Mouse (Mus musculus): ENCODE measurements around the gene Akap2.

Gene Akap2

DNA sequence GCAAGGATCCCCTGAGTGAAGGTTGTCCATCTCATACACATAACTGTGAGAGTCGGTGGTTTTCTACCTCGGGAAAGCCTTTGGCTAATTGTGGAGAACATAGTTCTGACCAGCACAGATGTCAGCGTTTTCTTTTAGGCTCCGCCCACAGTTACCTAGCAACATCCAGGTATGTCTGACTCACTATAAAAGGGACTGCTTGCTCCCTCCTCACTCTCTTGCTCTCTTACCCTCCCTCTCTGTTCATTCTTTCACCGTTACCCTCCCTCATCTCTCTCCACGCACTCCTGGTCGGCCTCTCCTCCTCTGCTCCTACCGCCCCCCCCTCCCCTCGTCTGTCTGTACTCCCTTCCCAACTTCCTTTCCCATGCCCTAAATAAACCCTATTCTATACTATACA is 187.2 kb downstream of the Akap2 start:
- in situ Hi-C loops (cut with MboI, MseI), result loop anchor here (10.0 to 25.0 kb wide), 2 partner anchors 150 to 1142 kb away; no protein-coding TSS in a partner anchor

DNA sequence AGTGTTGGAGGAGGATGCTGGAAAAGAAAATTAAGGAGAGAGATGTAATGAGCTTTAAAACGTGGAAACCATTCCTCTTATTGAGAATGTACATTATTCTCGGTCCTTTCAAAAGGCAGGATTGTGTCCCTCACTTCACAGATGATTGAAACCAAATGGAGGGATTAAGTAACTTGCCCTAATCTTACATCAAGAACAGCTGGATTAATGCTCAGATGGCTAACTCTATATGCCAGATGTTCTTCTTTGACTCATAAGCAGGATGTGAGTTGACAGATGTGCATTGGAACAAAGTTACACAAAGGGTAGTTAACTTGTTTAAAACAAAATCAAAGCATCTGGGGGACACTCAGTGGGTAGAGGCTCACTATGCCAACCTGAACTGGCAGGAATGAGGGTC is 189.3 kb downstream of the Akap2 start:
- in situ Hi-C loops (cut with MboI, MseI), result loop anchor here (10.0 to 25.0 kb wide), 2 partner anchors 148 to 1144 kb away; no protein-coding TSS in a partner anchor

DNA sequence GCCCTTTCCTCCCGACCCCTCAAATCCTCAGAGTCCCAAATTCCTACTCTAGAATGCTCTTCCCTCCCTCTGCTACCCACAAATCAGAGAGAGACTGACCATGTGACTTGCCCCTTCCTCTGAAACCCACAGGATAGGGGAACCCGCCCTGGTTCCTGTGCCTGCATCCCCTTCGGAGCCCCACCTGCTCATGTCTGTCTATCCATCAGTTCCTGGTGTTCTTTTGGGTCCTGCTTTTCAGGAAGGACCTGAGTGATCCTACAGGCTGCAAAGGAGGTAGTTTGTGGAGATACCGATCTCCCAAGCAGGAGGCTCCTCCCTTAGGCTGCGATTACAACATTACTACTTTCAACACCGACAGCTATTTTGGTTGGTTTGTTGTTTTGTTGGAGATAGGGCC is 191.4 kb downstream of the Akap2 start:
- in situ Hi-C loops (cut with MboI, MseI), result loop anchor here (10.0 to 25.0 kb wide), 2 partner anchors 146 to 1147 kb away; no protein-coding TSS in a partner anchor

DNA sequence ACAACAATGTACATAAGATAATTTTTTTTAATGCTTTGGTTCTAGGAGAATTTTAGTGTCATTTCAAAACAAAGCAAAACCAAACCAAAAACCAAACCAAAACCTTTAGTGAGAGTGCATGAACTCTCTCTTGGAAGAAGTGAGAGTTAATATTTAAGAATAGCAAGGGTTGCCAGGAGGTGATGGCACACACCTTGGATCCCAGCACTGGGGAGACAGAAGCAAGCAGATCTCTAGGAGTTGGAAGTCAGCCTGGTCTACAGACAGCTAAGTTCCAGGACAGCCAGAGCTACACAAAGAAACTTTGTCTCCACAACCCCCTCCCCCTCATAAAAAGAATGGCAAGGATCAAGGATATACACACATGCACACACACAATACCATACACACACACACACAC is 195.6 kb downstream of the Akap2 start:
- in situ Hi-C loops (cut with MboI, MseI), result loop anchor here (25.0 kb wide), 1 partner anchor 1151 kb away; no protein-coding TSS in a partner anchor

DNA sequence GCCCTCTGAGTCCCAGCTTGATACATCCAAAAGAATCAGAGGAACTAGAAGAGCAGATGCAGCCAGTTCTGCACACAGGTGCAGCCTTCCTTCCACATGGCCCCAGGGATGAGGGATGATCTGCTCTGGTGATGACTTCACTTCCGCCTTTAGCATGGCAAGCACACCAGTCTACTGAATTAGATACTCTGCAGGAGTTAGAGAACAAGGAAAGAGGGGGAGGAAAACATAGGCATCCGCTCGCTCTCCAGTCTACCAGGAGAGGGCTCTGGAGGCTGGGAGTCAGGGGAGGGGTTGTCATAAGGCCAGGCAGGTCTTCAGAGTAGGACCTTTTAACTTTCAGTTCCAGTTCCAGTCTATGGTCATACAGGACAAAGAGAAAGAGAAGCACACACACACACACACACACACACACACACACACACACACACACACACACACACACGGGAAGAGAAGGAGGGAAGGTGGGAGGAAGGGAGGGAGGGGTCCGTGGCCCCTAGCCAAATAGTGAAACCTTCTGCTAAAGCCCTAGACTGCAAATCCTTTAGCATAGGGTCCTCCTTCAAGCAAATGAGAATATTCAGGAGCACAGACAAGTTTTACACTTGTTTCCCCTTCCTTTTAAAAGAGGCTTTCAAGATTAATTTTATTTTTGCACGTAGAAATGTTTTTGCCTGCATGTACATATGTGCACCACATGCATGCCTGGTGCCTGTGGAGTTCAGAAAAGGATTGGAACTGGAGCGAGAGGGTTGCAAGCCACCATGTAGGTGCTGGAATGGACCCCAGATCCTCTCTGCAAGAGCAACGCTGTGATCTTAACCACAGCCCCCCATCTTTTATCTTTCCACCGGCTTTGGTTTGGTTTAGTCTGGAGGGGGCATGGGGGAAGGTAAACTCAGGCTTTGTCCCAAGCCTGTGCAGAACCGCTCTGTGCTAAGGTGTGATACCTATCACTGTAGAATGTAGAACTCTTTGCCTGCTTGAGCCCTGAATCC is 197.0 kb downstream of the Akap2 start:
- in situ Hi-C loops (cut with MboI, MseI), result loop anchor here (25.0 kb wide), 1 partner anchor 1152 kb away; no protein-coding TSS in a partner anchor

DNA sequence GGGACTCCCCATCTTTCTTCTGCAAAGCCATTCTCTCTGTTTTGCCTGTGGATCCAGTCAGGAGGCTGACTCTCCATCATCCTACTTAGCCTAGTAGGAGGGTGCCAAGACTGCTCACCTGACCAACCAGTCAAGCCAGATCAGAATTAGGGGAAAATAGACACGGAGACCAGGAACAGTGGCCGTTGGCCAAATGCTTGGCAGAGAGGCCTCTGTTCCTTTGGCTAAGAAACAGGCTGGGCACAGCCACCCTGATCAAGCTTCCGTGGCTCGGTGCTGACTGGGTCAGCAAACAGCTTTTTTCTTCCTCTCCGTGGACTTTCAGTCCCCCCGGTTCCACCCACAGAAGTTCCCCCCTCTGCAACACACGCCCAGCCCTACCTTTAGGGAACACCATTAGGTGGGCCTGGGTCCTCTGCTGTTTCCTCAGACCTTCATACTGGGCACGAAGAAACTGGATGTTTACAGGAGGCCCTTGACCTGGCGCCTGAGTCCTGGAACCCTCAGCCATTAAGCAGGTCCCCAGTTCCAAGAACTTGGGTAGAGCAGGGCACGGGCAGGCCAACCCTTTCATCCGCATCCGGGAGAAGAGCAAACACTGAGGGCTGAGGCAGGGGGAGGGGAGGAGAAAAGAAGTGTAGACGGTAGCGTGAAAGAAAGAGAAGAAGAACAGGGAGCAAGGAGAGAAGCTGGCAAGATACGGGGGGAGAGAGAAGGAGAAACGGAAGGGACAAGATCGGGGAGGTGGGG is 197.9 kb downstream of the Akap2 start:
- in situ Hi-C loops (cut with MboI, MseI), result loop anchor here (25.0 kb wide), 1 partner anchor 1153 kb away; no protein-coding TSS in a partner anchor

DNA sequence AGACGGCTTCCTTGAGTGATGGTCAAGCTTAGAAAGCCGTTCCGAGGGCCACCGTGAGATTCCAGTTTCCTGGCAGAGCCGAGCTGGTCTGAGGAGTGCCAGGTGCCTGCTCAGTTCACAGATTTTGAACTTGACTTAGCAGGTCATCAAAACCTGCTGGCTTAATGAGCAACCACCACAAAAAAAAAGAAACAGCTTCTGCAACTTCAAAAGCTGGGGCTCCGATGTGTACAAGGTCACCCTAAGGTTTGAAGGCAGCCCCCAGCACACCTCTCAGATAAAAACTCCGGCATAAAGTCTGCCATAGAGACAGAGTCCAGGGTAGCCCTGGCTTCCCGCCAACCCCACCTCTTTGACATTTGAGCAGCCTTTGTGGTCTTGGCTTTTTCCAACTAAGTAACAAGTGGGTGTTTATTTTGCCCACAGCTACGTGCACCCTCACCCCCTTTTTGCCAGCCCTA is 198.8 kb downstream of the Akap2 start, which contains the start of gene D630039A03Rik:
Gene D630039A03Rik (minus strand): TSS at position 97 of the 461 bp plus-strand sequence.
- in situ Hi-C loops (cut with MboI, MseI), result loop anchor here (25.0 kb wide), 1 partner anchor 1154 kb away; no protein-coding TSS in a partner anchor

DNA sequence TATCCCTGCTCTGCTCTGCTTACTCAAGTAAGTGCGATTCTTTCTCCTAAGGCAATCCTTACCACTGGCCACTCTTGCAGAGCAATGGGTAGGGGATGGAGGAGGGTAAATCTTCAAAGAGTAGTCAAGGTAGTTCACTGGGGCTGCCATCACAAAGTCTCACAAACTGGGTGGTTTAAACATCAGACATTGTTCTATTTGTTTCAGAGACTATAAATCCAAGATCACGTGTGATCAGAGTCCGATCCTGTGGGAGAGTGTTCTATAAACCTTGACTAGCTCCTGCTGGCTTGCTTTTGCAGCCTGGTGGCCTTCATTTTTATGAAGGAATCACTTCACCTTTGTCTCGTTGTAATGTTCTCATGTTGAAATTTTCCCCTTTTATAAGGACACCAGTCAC is 199.3 kb downstream of the Akap2 start:
- in situ Hi-C loops (cut with MboI, MseI), result loop anchor here (25.0 kb wide), 1 partner anchor 1154 kb away; no protein-coding TSS in a partner anchor

DNA sequence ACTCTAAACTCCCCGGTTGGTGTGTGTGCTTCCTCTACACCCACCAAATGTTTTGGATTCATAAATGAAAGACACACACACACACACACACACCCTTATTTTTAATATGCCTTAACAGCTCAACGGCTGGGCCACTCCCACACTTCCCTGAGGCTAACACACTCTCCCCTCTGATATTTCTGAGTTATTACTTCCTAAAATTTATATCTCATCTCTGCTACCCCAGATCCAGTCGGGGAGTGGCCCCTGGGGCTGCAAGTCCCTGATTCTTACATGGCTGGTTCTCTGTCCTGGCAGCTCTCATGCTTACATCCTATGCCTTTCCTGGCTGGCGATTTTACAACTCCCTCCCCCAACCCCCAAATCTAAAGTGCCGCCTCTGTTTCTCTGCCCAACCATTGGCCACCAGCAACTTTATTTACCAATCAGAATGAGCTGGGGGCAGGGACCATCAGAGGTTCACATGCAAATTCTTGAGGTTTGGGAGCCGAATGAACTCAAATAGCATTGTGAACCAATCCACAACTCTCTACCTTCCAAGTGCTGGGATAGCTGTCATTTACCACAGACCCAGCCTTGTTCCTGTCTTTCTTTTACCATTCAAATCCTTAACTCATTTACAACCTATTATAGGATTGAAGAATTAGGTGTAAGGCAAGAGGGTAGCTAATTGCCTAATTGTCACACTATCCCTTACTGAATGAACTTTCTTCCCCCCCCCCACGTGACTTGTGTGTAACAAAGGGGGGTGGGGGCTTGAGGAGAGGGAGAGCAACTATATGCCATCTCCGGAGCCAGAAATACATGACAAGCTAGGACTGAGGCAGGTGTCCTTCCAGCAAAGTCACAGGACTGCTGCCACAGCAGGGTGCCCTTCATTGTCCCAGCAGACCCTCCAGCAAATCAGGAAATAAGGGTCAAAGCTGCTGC is 202.3 kb downstream of the Akap2 start:
- in situ Hi-C loops (cut with MboI, MseI), result loop anchor here (25.0 kb wide), 1 partner anchor 1157 kb away; no protein-coding TSS in a partner anchor

DNA sequence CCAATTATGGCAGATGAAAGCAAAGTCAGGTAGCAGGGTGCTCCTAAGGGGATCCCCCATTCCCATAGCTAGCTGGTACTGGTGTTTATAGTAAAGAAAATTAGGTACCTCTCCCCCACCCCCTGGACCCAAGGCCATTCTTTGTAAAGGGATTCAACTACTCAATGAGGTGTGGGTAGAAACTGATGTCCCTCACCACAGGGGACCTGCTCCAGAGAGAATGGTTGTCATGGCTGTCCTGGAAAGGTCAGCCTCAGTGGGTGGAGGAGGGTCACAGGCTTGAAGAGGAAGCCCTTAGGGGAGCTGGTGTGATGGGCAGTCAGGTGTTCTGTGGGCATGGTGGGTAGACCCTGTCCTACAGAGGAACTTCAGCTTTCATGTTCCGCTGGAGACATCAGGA is 203.1 kb downstream of the Akap2 start:
- in situ Hi-C loops (cut with MboI, MseI), result loop anchor here (25.0 kb wide), 1 partner anchor 1158 kb away; no protein-coding TSS in a partner anchor

DNA sequence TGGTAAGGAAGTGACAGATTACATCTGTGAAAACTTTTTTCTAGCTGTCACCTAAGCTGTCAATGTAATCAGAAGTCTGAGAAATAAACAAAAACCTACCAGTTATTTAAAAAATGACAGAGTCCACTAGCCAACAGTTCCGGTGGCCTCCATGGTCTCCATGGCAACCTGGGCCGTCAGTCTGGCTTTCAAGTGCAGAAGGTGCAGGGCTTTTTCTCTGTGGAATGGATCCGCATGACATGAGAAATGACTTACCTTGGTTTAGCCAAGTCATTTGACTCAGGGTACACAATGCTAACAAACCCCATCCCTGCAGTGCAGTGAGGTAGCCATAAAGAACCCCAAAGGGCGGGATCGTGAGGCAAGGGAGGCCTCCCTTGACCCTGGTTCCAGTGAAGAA is 204.7 kb downstream of the Akap2 start:
- in situ Hi-C loops (cut with MboI, MseI), result loop anchor here (25.0 kb wide), 1 partner anchor 1160 kb away; no protein-coding TSS in a partner anchor

DNA sequence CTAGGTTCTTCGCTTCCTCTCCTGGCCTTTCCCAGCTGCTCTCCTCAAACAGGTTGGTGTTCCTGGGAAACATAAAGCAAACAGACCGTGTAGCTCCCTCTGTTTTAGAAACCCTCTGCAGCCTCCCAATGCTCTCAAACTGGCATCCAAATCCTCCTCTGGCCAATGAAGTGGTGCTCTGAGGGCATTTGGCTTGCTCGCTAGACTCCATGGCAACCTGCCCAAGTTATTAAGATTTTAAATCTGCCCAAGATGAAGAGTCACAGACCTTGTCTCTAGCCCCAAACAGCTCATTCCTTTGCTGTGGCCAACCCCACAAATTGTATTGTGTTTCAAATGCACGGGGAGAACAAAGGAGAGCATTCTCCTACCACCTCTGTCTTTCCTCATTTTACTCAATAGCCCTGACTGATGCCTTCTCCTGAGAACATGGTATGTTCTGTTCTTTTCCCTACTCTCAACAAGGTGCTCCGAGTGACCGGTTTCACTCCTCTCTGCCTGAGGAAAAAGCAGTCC is 207.2 kb downstream of the Akap2 start:
- in situ Hi-C loops (cut with MboI, MseI), result loop anchor here (25.0 kb wide), 1 partner anchor 1162 kb away; no protein-coding TSS in a partner anchor

DNA sequence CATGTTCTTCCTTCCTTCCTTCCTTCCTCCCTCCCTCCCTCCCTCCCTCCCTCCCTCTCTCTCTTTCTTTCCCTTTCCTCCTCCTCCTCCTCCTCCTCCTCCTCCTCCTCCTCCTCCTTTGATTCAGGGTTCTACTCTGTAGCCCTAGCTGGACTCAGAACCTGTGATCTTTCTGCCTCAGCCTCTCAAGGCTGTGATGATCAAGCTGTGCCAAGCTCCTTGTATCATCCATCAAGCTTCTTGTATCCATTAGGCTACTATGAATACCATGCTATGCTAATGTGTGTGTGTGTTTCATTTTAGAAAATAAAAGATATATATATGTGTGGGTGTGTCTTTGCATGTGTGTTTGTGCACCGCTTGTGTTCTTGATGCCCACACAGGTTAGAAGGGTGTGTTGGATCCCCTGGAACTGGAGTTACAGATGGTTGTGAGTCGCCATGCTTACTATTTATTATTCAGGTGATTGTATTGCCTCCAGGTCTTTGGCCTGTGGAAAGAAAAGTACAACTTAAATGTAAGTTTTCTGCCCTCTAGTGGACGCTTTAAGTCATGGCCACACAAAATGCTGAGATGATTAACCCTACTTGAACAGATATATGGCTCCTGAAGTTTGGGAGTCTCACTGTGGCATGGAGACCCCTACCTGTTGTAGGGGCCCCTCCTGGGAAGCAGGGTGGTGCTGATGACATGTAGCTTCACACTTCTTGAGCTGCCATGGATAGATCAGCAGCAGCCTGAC is 210.2 kb downstream of the Akap2 start:
- in situ Hi-C loops (cut with MboI, MseI), result no loop called here

DNA sequence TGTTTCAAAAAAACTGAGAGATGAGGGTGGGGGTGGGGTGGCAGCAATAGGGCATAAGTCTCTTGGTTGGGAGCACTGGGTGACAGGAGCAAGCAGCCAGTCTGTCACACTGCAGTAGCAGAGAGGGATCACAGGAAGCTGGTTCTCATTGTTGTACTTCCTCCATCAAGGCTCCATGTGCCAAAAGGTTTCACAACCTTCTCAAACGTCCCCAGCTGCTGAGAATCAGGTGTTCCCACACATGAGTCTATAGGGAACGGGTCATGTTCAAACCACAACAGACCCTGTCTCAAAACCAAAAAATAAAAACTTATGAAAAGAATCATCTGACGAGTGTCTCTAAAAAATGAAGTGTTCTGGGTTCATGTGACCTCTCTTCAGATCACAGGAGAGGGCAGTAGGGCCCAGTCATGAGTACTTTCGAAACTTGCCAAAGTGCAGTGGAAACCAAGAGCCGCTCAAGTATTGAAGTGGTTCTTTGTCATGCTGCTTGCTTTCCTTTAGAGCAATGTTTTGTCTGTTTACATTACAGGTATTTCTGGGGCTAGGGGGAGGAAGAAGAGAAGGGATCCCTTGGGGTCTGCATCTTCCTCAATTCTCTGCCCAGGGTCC is 213.2 kb downstream of the Akap2 start:
- in situ Hi-C loops (cut with MboI, MseI), result no loop called here

DNA sequence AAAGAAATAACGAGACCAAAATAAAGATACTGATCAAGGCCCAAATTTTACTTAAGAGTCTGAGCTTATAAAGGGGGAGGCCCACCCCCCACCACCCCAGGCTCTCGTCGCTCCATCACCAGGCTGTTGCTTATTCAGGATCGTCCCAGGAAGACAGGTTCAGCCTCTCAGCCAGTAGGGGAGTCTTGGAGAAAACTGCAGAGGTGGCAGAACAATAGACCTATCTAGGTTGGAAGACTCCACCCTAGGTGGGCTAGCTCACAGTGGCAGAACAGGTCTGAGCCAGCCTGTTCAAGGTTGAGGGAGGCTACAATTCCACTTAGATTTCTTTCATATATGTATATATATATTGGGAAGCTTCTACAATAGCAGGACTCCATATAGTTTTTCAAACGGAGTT is 216.7 kb downstream of the Akap2 start:
- in situ Hi-C loops (cut with MboI, MseI), result no loop called here

DNA sequence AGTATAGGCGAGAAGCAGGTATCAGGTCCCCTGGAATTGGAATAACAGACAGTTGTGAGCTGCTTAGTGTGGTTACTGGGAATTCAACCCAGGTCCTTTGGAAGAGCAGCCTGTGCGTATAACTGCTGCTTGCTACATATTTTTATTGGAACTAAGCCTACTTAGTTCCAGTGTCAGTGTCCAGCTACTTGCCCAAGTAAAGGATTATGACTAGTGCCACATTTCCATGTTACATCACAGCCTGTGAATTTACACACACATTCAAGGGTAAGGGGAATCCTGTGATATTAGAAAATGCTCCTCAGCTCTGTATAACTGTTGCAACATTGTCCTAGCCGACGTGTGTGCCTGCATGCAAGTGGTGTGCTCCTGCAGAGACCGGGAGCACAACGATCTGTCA is 219.8 kb downstream of the Akap2 start:
- in situ Hi-C loops (cut with MboI, MseI), result no loop called here

DNA sequence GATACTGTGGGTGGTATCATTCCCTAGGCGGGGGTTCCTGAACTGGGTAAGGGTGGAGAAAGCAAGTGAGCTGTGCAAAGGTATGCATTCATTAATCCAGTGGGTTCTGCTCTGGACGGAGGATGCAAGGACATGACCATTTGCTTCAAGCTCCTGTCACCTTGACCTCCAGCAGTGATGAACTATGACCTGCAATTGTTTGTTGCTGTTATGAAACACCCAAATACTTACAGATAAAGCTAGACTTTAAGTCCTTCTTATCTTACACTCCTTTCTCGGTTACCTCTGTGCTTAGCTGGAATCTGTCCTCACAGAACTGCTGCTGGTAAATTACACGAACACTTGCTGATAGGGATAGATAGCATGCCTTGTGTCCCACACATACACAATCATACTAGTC is 223.2 kb downstream of the Akap2 start:
- in situ Hi-C loops (cut with MboI, MseI), result no loop called here

DNA sequence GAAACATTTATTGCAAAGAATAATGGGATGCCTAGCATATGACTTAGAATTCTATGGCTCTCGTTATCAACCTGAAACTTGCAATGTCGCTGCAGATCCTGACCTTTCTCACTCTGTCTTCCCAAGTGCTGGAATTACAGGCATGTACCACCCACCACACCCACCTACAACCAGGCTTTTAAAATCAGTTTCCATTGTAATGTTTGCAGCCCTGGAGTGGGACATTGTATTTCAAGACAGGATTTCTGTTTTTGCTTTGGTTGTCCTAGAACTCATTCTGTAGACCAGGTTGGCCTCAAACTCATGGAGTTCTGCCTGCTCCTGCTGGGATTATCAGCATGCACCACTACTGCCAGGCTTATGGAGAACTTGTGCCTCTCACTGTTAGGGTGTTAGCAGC is 225.4 kb downstream of the Akap2 start:
- in situ Hi-C loops (cut with MboI, MseI), result no loop called here
